Mouse (Mus musculus) Muller cell, postnatal 12 days (primary cell): ENCODE data around the gene Htr1d.

Experiments
- DNase-seq: peaks from one replicate; pipeline ENCODE4 v3.0.0-alpha.2; 2015; ENCODE audit errors: inconsistent ontology term

Htr1d gene

GRCm38 (mm10) chr4:136452286-136452685 is 29.0 kb downstream of the Htr1d start:
- no peak for DNase-seq

GRCm38 (mm10) chr4:136452792-136453191 is 29.5 kb downstream of the Htr1d start:
- DNase-seq, result no peak

GRCm38 (mm10) chr4:136454850-136455260 is 31.5 kb downstream of the Htr1d start:
- DNase-seq, result peak; percentile 70

GRCm38 (mm10) chr4:136456516-136457218 is 33.3 kb downstream of the Htr1d start:
- DNase-seq, result no peak

GRCm38 (mm10) chr4:136458276-136458675 is 35.0 kb downstream of the Htr1d start:
- DNase-seq, result no peak

- DNase-seq, result no peak
These were observed 35.9 kb downstream of the Htr1d start for GRCm38 (mm10) chr4:136459210-136459609.

GRCm38 (mm10) chr4:136461206-136461605 is 37.9 kb downstream of the Htr1d start:
- DNase-seq, result no peak

GRCm38 (mm10) chr4:136461761-136462085 is 38.4 kb downstream of the Htr1d start:
- DNase-seq, result no peak

GRCm38 (mm10) chr4:136462086-136462838 is 38.9 kb downstream of the Htr1d start, which contains the start of gene 6030445D17Rik:
Gene 6030445D17Rik, plus strand, starts transcription at chr4:136462250.
- DNase-seq, result peak; percentile 87

GRCm38 (mm10) chr4:136462839-136463178 is 39.5 kb downstream of the Htr1d start:
- no peak for DNase-seq

GRCm38 (mm10) chr4:136463436-136463835 is 40.1 kb downstream of the Htr1d start:
- no peak for DNase-seq

GRCm38 (mm10) chr4:136466226-136466625 is 42.9 kb downstream of the Htr1d start:
- DNase-seq, result peak; percentile 36

- no peak for DNase-seq
These were observed 45.4 kb downstream of the Htr1d start for GRCm38 (mm10) chr4:136468553-136469327.

- peak; percentile 96 for DNase-seq
These were observed 46.1 kb downstream of the Htr1d start, which contains the start of gene Luzp1 for GRCm38 (mm10) chr4:136469371-136469903. Gene Luzp1, plus strand, starts transcription at chr4:136469761.

GRCm38 (mm10) chr4:136469941-136470346 is 46.6 kb downstream of the Htr1d start:
- DNase-seq, result peak; percentile 85

GRCm38 (mm10) chr4:136470347-136471071 is 47.2 kb downstream of the Htr1d start:
- peak; percentile 92 for DNase-seq

- DNase-seq, result no peak
These were observed 53.4 kb downstream of the Htr1d start for GRCm38 (mm10) chr4:136476692-136477091.

- no peak for DNase-seq
These were observed 63.2 kb downstream of the Htr1d start for GRCm38 (mm10) chr4:136486549-136486948.
